Mouse (Mus musculus): ENCODE results near the gene 2900026A02Rik.

DNA sequence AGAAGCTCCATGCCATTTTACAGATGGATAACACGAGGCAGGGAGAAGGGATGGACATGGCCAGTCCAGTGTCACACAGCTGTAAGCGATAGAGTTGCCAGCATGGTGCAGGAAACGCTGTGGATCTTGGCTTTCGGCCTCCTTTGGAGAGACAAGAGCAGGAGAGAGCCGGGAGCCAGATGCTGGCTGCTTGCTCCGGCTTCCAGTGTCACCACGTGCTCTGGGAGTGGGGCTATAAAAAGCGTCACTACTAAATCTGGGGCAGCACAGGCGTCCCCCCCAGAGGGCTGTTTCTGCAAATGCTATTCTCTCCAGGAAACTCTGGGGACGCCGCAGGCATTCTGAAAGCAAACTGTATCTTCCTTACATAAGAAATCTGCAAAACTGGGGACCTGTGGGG, 78.5 kb downstream of the 2900026A02Rik start:
- TF ChIP-seq CTCF (IDR thresholded peaks at IDR 0.05; ENCODE audit: extremely low read depth, insufficient read length, insufficient replicate concordance, low read depth, low read length) (no peak), POLR2A (IDR thresholded peaks at IDR 0.05; ENCODE audit: low read depth, low read length) (no peak)

All from small intestine, adult 2 months (tissue).